Mouse (Mus musculus): Measurements from ENCODE around the gene Lingo1. TPM values are rescaled to one million over a fixed set of nuclear protein-coding genes. Genes with fewer than 3 reads are reported as not detected.

Gene Lingo1
- polyA plus RNA-seq, 1 experiment from 2014 or later: 2.2 TPM

GRCm38 (mm10) chr9:56600655-56601054 lies 195.6 kb downstream of the Lingo1 start:
- Histone ChIP-seq H3K27me3 (replicated peaks) (no peaks in the 10 kb centered on the region), H3K4me2 (replicated peaks) (no peak overlapping the region), H3K4me3 (replicated peaks) (no peak overlapping the region), H3K9ac (no peak overlapping the region), H3K27ac (no peak overlapping the region), H3K9me3 (no peaks in the 10 kb centered on the region), H3K36me3 (no peaks in the 10 kb centered on the region), H3K4me1 (replicated peaks) (no peaks in the 10 kb centered on the region; the same call in 1 of the 2 replicates)
- ATAC-seq: no peak
- WGBS: 58% methylated on average over 11 of the region's 11 CpGs

GRCm38 (mm10) chr9:56592639-56593038 lies 203.6 kb downstream of the Lingo1 start:
- H3K9ac ChIP-seq: no peak overlapping the region
- H3K36me3 ChIP-seq: no peaks in the 10 kb centered on the region
- H3K4me3 ChIP-seq (replicated peaks): no peak overlapping the region
- H3K4me1 ChIP-seq (replicated peaks): no peaks in the 10 kb centered on the region
- no peaks in the 10 kb centered on the region for H3K9me3 ChIP-seq
- no peak overlapping the region for H3K27ac ChIP-seq
- H3K4me2 ChIP-seq (replicated peaks): no peak overlapping the region
- H3K27me3 ChIP-seq (replicated peaks): no peaks in the 10 kb centered on the region
- WGBS: 88% methylated on average over 7 of the region's 7 CpGs
- ATAC-seq: no peak

- no peak for ATAC-seq
- no peaks in the 10 kb centered on the region for H3K27me3 ChIP-seq (replicated peaks)
- H3K9me3 ChIP-seq: no peaks in the 10 kb centered on the region
- no peak overlapping the region for H3K27ac ChIP-seq
- 72% methylated on average over 8 of the region's 8 CpGs for WGBS
- no peak overlapping the region for H3K4me2 ChIP-seq (replicated peaks)
- H3K4me3 ChIP-seq (replicated peaks): no peak overlapping the region
- H3K4me1 ChIP-seq (replicated peaks): no peaks in the 10 kb centered on the region
- no peaks in the 10 kb centered on the region for H3K36me3 ChIP-seq
- H3K9ac ChIP-seq: no peak overlapping the region
Measured at GRCm38 (mm10) chr9:56591248-56591888, 204.9 kb downstream of the Lingo1 start.

- H3K36me3 ChIP-seq: no peaks in the 10 kb centered on the region
- no peak overlapping the region for H3K27ac ChIP-seq
- no peaks in the 10 kb centered on the region for H3K27me3 ChIP-seq (replicated peaks)
- WGBS: 55% methylated on average over 5 of the region's 5 CpGs
- H3K9ac ChIP-seq: no peak overlapping the region
- H3K4me3 ChIP-seq (replicated peaks): no peak overlapping the region
- no peaks in the 10 kb centered on the region for H3K9me3 ChIP-seq
- H3K4me1 ChIP-seq (replicated peaks): no peaks in the 10 kb centered on the region
- no peak overlapping the region for H3K4me2 ChIP-seq (replicated peaks)
- ATAC-seq: no peak
Measured at GRCm38 (mm10) chr9:56589762-56590161, 206.5 kb downstream of the Lingo1 start.

GRCm38 (mm10) chr9:56584043-56584424 lies 212.2 kb downstream of the Lingo1 start:
- WGBS: 71% methylated on average over 7 of the region's 7 CpGs
- H3K4me2 ChIP-seq (replicated peaks): no peak overlapping the region
- no peak for ATAC-seq
- no peaks in the 10 kb centered on the region for H3K27me3 ChIP-seq (replicated peaks)
- no peaks in the 10 kb centered on the region for H3K36me3 ChIP-seq
- H3K27ac ChIP-seq: no peak overlapping the region
- no peaks in the 10 kb centered on the region for H3K9me3 ChIP-seq
- H3K4me3 ChIP-seq (replicated peaks): no peak overlapping the region
- no peaks in the 10 kb centered on the region for H3K4me1 ChIP-seq (replicated peaks)
- H3K9ac ChIP-seq: no peak overlapping the region

GRCm38 (mm10) chr9:56583139-56584042 lies 212.9 kb downstream of the Lingo1 start:
- no peaks in the 10 kb centered on the region for H3K27me3 ChIP-seq (replicated peaks)
- H3K36me3 ChIP-seq: no peaks in the 10 kb centered on the region
- H3K27ac ChIP-seq: no peak overlapping the region
- H3K9me3 ChIP-seq: no peaks in the 10 kb centered on the region
- no peak overlapping the region for H3K9ac ChIP-seq
- 70% methylated on average over 11 of the region's 11 CpGs for WGBS
- H3K4me1 ChIP-seq (replicated peaks): no peaks in the 10 kb centered on the region
- H3K4me3 ChIP-seq (replicated peaks): no peak overlapping the region
- no peak for ATAC-seq
- no peak overlapping the region for H3K4me2 ChIP-seq (replicated peaks)

- H3K9me3 ChIP-seq: no peaks in the 10 kb centered on the region
- WGBS: 42% methylated on average over 8 of the region's 8 CpGs
- no peak for ATAC-seq
Measured at GRCm38 (mm10) chr9:56582628-56583027, 213.6 kb downstream of the Lingo1 start.

GRCm38 (mm10) chr9:56581700-56582099 lies 214.6 kb downstream of the Lingo1 start:
- no peak overlapping the region for H3K27ac ChIP-seq
- no peak overlapping the region for H3K4me3 ChIP-seq (replicated peaks)
- H3K9ac ChIP-seq: no peak overlapping the region
- no peak for ATAC-seq
- no peaks in the 10 kb centered on the region for H3K36me3 ChIP-seq
- H3K27me3 ChIP-seq (replicated peaks): no peaks in the 10 kb centered on the region
- no peak overlapping the region for H3K4me2 ChIP-seq (replicated peaks)
- WGBS: 58% methylated on average over 3 of the region's 3 CpGs
- no peaks in the 10 kb centered on the region for H3K9me3 ChIP-seq
- no peaks in the 10 kb centered on the region for H3K4me1 ChIP-seq (replicated peaks)

More at GRCm38 (mm10) chr9:56582628-56583027, 213.6 kb downstream of the Lingo1 start:
- H3K36me3 ChIP-seq: no peaks in the 10 kb centered on the region
- no peaks in the 10 kb centered on the region for H3K4me1 ChIP-seq (replicated peaks)
- H3K4me2 ChIP-seq (replicated peaks): no peak overlapping the region
- H3K9ac ChIP-seq: no peak overlapping the region
- no peak overlapping the region for H3K27ac ChIP-seq
- no peaks in the 10 kb centered on the region for H3K27me3 ChIP-seq (replicated peaks)
- no peak overlapping the region for H3K4me3 ChIP-seq (replicated peaks)

GRCm38 (mm10) chr9:56581016-56581415 lies 215.3 kb downstream of the Lingo1 start:
- Histone ChIP-seq H3K36me3 (no peaks in the 10 kb centered on the region), H3K4me3 (replicated peaks) (no peak overlapping the region), H3K27ac (no peak overlapping the region), H3K4me1 (replicated peaks) (no peaks in the 10 kb centered on the region), H3K9me3 (no peaks in the 10 kb centered on the region), H3K4me2 (replicated peaks) (no peak overlapping the region), H3K9ac (no peak overlapping the region), H3K27me3 (replicated peaks) (no peaks in the 10 kb centered on the region)
- 64% methylated on average over 8 of the region's 8 CpGs for WGBS
- ATAC-seq: no peak

- Histone ChIP-seq H3K9ac (no peak overlapping the region), H3K4me3 (replicated peaks) (no peak overlapping the region), H3K27ac (no peak overlapping the region), H3K27me3 (replicated peaks) (no peaks in the 10 kb centered on the region), H3K4me1 (replicated peaks) (no peaks in the 10 kb centered on the region), H3K4me2 (replicated peaks) (no peak overlapping the region), H3K36me3 (no peaks in the 10 kb centered on the region), H3K9me3 (no peaks in the 10 kb centered on the region)
- WGBS: 30% methylated on average over 4 of the region's 4 CpGs
- ATAC-seq: no peak
Measured at GRCm38 (mm10) chr9:56580101-56580500, 216.2 kb downstream of the Lingo1 start.

GRCm38 (mm10) chr9:56577405-56577804 lies 218.9 kb downstream of the Lingo1 start:
- WGBS: 71% methylated on average over 11 of the region's 11 CpGs
- Histone ChIP-seq H3K27me3 (replicated peaks) (no peaks in the 10 kb centered on the region), H3K4me2 (replicated peaks) (no peak overlapping the region), H3K27ac (no peak overlapping the region), H3K9me3 (no peaks in the 10 kb centered on the region), H3K36me3 (no peaks in the 10 kb centered on the region), H3K9ac (no peak overlapping the region), H3K4me3 (replicated peaks) (no peak overlapping the region), H3K4me1 (replicated peaks) (0 out of 2 replicates have a peak, but pooled peaks cover 6% of the 10 kb centered on the region)
- no peak for ATAC-seq

- Histone ChIP-seq H3K4me2 (replicated peaks) (peak overlapping the region; percentile 48), H3K27ac (no peak overlapping the region), H3K36me3 (no peaks in the 10 kb centered on the region), H3K4me1 (replicated peaks) (0 out of 2 replicates have a peak, but pooled peaks cover 6% of the 10 kb centered on the region), H3K9ac (no peak overlapping the region), H3K9me3 (no peaks in the 10 kb centered on the region), H3K27me3 (replicated peaks) (no peaks in the 10 kb centered on the region), H3K4me3 (replicated peaks) (peak overlapping the region; percentile 12; the same call in 1 of the 2 replicates)
- 32% methylated on average over 23 of the region's 23 CpGs for WGBS
- ATAC-seq: peak; percentile 47; the same call in 1 of the 2 replicates
Measured at GRCm38 (mm10) chr9:56572534-56573479, 223.5 kb downstream of the Lingo1 start.
